In genomic region chr3:104674329-104675220, GRCm38 (mm10) we compare ENCODE assay signal across 9 mouse cellular contexts. TPM values are rescaled to one million over a fixed set of nuclear protein-coding genes. Genes with fewer than 3 reads are reported as not detected.
DNase-seq lines count a peak whose midpoint lies in the region; ATAC-seq and TF ChIP-seq lines count a peak whose summit lies in the region.
"Had no signal": no experiment of that assay in that cellular context is flagged by ENCODE, and none has a peak within 500 bp of the region (broad histone marks: within the 10 kb centered on the region; RNA-seq: fewer than 3 reads in every experiment).

No protein-coding gene starts in this region.

- H3K9ac ChIP-seq in heart, adult 2 months (ENCODE audit: low read depth, low read length), result peak overlapping the region; percentile 4; the same call in 1 of the 2 replicates

- H3K9me3 ChIP-seq in erythroblast, embryonic 14.5 days (ENCODE audit: control insufficient read depth, low read length), result peaks cover 6% of the 10 kb centered on the region; the same call in 1 of the 2 replicates

- H3K36me3 ChIP-seq in erythroblast, embryonic 14.5 days (ENCODE audit: control insufficient read depth), result peaks cover 2% of the 10 kb centered on the region
- peaks cover 2% of the 10 kb centered on the region; the same call in 1 of the 2 replicates for H3K36me3 ChIP-seq in heart, adult 2 months (ENCODE audit: control insufficient read depth, insufficient read depth, low read length)
- no peaks in the 10 kb centered on the region for H3K36me3 ChIP-seq in kidney, adult 2 months (ENCODE audit: control insufficient read depth, insufficient read depth, low read length)

- H3K27ac ChIP-seq in heart, adult 2 months, result peak overlapping the region; percentile 84
- H3K27ac ChIP-seq in kidney, adult 2 months (ENCODE audit: insufficient read depth, low read depth, low read length), result peak overlapping the region; percentile 60
- H3K27ac ChIP-seq: macrophage had no signal

- WGBS in heart, adult 2 months, result 12% methylated on average over 14 of the region's 14 CpGs
- WGBS in kidney, adult 2 months, result 10% methylated on average over 14 of the region's 14 CpGs

- H3K79me2 ChIP-seq in heart, adult 2 months (replicated peaks; ENCODE audit: control insufficient read depth, insufficient read depth, low read length), result no peaks in the 10 kb centered on the region

- TF ChIP-seq POLR2A in heart, adult 2 months (IDR thresholded peaks at IDR 0.05; ENCODE audit: insufficient read depth, low read depth, low read length), result peak; percentile 20; the same call in 1 of the 2 replicates
- no peak for TF ChIP-seq POLR2A in kidney, adult 2 months (IDR thresholded peaks at IDR 0.05; ENCODE audit: low read depth, low read length)

- peak overlapping the region; percentile 64 for H3K4me3 ChIP-seq in erythroblast, embryonic 14.5 days (replicated peaks)
- peak overlapping the region; percentile 57 for H3K4me3 ChIP-seq in heart, adult 2 months
- peak overlapping the region; percentile 37; the same call in 1 of the 2 replicates for H3K4me3 ChIP-seq in kidney, adult 2 months (ENCODE audit: insufficient read depth, low read depth, low read length)

- intact Hi-C loops in heart, adult 2 months (cut with DNase I), result loop anchor here (1.0 to 5.0 kb wide), 4 partner anchors 30 to 162 kb away; no protein-coding TSS in a partner anchor

- H3K4me1 ChIP-seq in erythroblast, embryonic 14.5 days (ENCODE audit: control insufficient read depth), result peaks cover 71% of the 10 kb centered on the region
- peaks cover 17% of the 10 kb centered on the region for H3K4me1 ChIP-seq in heart, adult 2 months (ENCODE audit: control insufficient read depth, insufficient read depth, low read length)
- peaks cover 27% of the 10 kb centered on the region for H3K4me1 ChIP-seq in kidney, adult 2 months (ENCODE audit: control insufficient read depth, insufficient read depth, low read length)

- ATAC-seq in erythroblast, adult 5-6 weeks (replicated peaks; ENCODE audit: low FRiP score, poor library complexity, severe bottlenecking), result no peak
- no peak for ATAC-seq in megakaryocyte progenitor cell, adult 5-6 weeks (replicated peaks; ENCODE audit: poor library complexity)

- no peaks in the 10 kb centered on the region for H3K27me3 ChIP-seq in erythroblast, embryonic 14.5 days (ENCODE audit: control insufficient read depth)
- H3K27me3 ChIP-seq in heart, adult 2 months (ENCODE audit: control insufficient read depth, insufficient read depth, low read length), result no peaks in the 10 kb centered on the region
- no peaks in the 10 kb centered on the region for H3K27me3 ChIP-seq in kidney, adult 2 months (replicated peaks; ENCODE audit: control insufficient read depth, insufficient read depth, low read length)

- DNase-seq in adrenal gland, postnatal 25 days, result peak; percentile 31
- DNase-seq in heart, adult 2 months, result peak; percentile 61 to 68
- DNase-seq in kidney, adult 2 months, result peak; percentile 88
- DNase-seq in lung, postnatal 14 days, result peak; percentile 32
- DNase-seq in right cerebral cortex, postnatal 25 days, result no peak

- no peak for TF ChIP-seq EP300 in heart, adult 2 months (IDR thresholded peaks at IDR 0.05; ENCODE audit: insufficient read depth, low read depth, low read length)

- peak; percentile 41 for TF ChIP-seq CTCF in heart, adult 2 months (IDR thresholded peaks at IDR 0.05)
- TF ChIP-seq CTCF in kidney, adult 2 months (conservative IDR thresholded peaks at IDR 0.05; ENCODE audit: insufficient read depth, insufficient read length, low read depth, low read length), result 0 out of 2 replicates have a peak, but pooled peaks have one; percentile 10

RNA-seq across cellular contexts. Expression of gene Slc16a1, which starts 36.1 kb away (rescaled TPM):
- 12.8 and 18.6 TPM in 2 replicates for polyA plus RNA-seq in erythroblast, embryonic 14.5 days (2012)
- total RNA-seq in erythroblast, adult 5-6 weeks (2015; ENCODE audit: low replicate concordance), result 342 and 346 TPM in 2 replicates
- total RNA-seq in erythroblast, adult 5-6 weeks (2017; ENCODE audit: low replicate concordance), result 603 and 703 TPM in 2 replicates
- total RNA-seq in adrenal gland, postnatal 25 days (2021), result 26.1 and 31.4 TPM in 2 replicates
- 100 to 1,000 TPM; 157 to 177 TPM for total RNA-seq in heart, adult 2 months (2021)
- 91.9 and 179 TPM in 2 replicates for polyA plus RNA-seq in heart, adult 2 months (2012; rRNA removed)
- polyA plus RNA-seq in kidney, adult 2 months (2012; rRNA removed), result 18.3 and 23.1 TPM in 2 replicates
- 59.7 and 60.3 TPM in 2 replicates for total RNA-seq in megakaryocyte progenitor cell, adult 5-6 weeks (2015)
- total RNA-seq in megakaryocyte progenitor cell, adult 5-6 weeks (2017), result 92.8 and 104 TPM in 2 replicates
